In genomic region chr8:44687126-44687525, GRCm38 (mm10) we compare ENCODE assay signal across 27 mouse cellular contexts.
DNase-seq lines count a peak whose midpoint lies in the region; ATAC-seq and TF ChIP-seq lines count a peak whose summit lies in the region.
"Had no signal": no experiment of that assay in that cellular context is flagged by ENCODE, and none has a peak within 500 bp of the region (broad histone marks: within the 10 kb centered on the region; RNA-seq: fewer than 3 reads in every experiment).

No protein-coding gene starts in this region.

- H3K27ac ChIP-seq in liver, adult 2 months (replicated peaks; ENCODE audit: insufficient read depth, low read depth, low read length), result no peak overlapping the region
- H3K27ac ChIP-seq in liver, embryonic 12.5 days, result no peak overlapping the region
- peak overlapping the region; percentile 3; the same call in 1 of the 2 replicates for H3K27ac ChIP-seq in lung, embryonic 15.5 days
- H3K27ac ChIP-seq in testis, adult 2 months (ENCODE audit: control insufficient read depth, insufficient read depth, low read depth, low read length), result no peak overlapping the region
- H3K27ac ChIP-seq: embryonic facial prominence, embryonic 10.5 days; embryonic facial prominence, embryonic 12.5 days; forebrain, embryonic 12.5 days had no signal

- ATAC-seq in liver, embryonic 12.5 days, result no peak
- no peak for ATAC-seq in lung, embryonic 15.5 days (ENCODE audit: borderline replicate concordance, extremely low read depth, low FRiP score, low TSS enrichment)
- ATAC-seq: activated CD4-positive, CD25-positive, alpha-beta regulatory T cell, adult 4 months; CD4-positive, CD25-positive, alpha-beta regulatory T cell, adult 4 months; forebrain, embryonic 14.5 days; forebrain, embryonic 16.5 days; Patski had no signal

- no peak overlapping the region for H3K9ac ChIP-seq in liver, adult 2 months (ENCODE audit: low read depth, low read length)
- no peak overlapping the region for H3K9ac ChIP-seq in liver, embryonic 12.5 days
- no peak overlapping the region for H3K9ac ChIP-seq in lung, embryonic 15.5 days
- H3K9ac ChIP-seq: embryonic facial prominence, embryonic 12.5 days; forebrain, embryonic 12.5 days had no signal

- no peaks in the 10 kb centered on the region for H3K9me3 ChIP-seq in liver, embryonic 12.5 days (replicated peaks)
- H3K9me3 ChIP-seq in lung, embryonic 15.5 days, result no peaks in the 10 kb centered on the region
- H3K9me3 ChIP-seq: embryonic facial prominence, embryonic 10.5 days; embryonic facial prominence, embryonic 12.5 days; forebrain, embryonic 12.5 days had no signal

- H3K4me3 ChIP-seq in liver, adult 2 months (ENCODE audit: insufficient read depth, low read depth, low read length), result no peak overlapping the region
- H3K4me3 ChIP-seq in liver, embryonic 12.5 days, result no peak overlapping the region
- H3K4me3 ChIP-seq in lung, embryonic 15.5 days, result no peak overlapping the region
- H3K4me3 ChIP-seq in testis, adult 2 months (ENCODE audit: control insufficient read depth, low read depth, low read length), result peak overlapping the region; percentile 41
- H3K4me3 ChIP-seq: embryonic facial prominence, embryonic 10.5 days; embryonic facial prominence, embryonic 12.5 days; forebrain, embryonic 12.5 days had no signal

- TF ChIP-seq POLR2A in liver, adult 2 months (IDR thresholded peaks at IDR 0.05; ENCODE audit: extremely low read depth, insufficient read depth, low read length), result no peak
- TF ChIP-seq POLR2A in testis, adult 2 months (IDR thresholded peaks at IDR 0.05; ENCODE audit: control insufficient read depth, low read depth, low read length), result no peak

- no peaks in the 10 kb centered on the region for H3K36me3 ChIP-seq in liver, adult 2 months (ENCODE audit: control insufficient read depth, insufficient read depth, low read length)
- H3K36me3 ChIP-seq in liver, embryonic 12.5 days, result no peaks in the 10 kb centered on the region
- H3K36me3 ChIP-seq in lung, embryonic 15.5 days, result no peaks in the 10 kb centered on the region
- no peaks in the 10 kb centered on the region for H3K36me3 ChIP-seq in testis, adult 2 months (ENCODE audit: control insufficient read depth, insufficient read depth, low read length)
- H3K36me3 ChIP-seq: embryonic facial prominence, embryonic 10.5 days; embryonic facial prominence, embryonic 12.5 days; forebrain, embryonic 12.5 days; G1E had no signal

- no peak overlapping the region for H3K4me2 ChIP-seq in liver, embryonic 12.5 days
- H3K4me2 ChIP-seq in lung, embryonic 15.5 days, result no peak overlapping the region
- H3K4me2 ChIP-seq: embryonic facial prominence, embryonic 12.5 days; forebrain, embryonic 12.5 days had no signal

- WGBS in liver, adult 2 months, result 64% methylated on average over 9 of the region's 9 CpGs
- WGBS in liver, embryonic 12.5 days (ENCODE audit: insufficient replicate concordance), result 71% methylated on average over 9 of the region's 9 CpGs
- 82% methylated on average over 9 of the region's 9 CpGs for WGBS in lung, embryonic 15.5 days

- no peaks in the 10 kb centered on the region for H3K27me3 ChIP-seq in liver, adult 2 months (ENCODE audit: control insufficient read depth, insufficient read depth, low read length)
- H3K27me3 ChIP-seq in liver, embryonic 12.5 days (replicated peaks), result no peaks in the 10 kb centered on the region
- no peaks in the 10 kb centered on the region for H3K27me3 ChIP-seq in lung, embryonic 15.5 days
- no peaks in the 10 kb centered on the region for H3K27me3 ChIP-seq in testis, adult 2 months (ENCODE audit: control insufficient read depth, insufficient read depth, low read length)
- H3K27me3 ChIP-seq: CH12.LX; embryonic facial prominence, embryonic 12.5 days; forebrain, embryonic 12.5 days; Patski had no signal

- TF ChIP-seq CTCF in liver, adult 2 months (IDR thresholded peaks at IDR 0.05; ENCODE audit: low read depth, low read length), result no peak
- TF ChIP-seq CTCF in testis, adult 2 months (IDR thresholded peaks at IDR 0.05; ENCODE audit: control insufficient read depth, insufficient read depth, insufficient replicate concordance, low read depth, low read length), result no peak

- peak; percentile 69 for DNase-seq in liver, adult 2 months (ENCODE audit: extremely low read depth, low read depth, low spot score)
- no peak for DNase-seq in lung, postnatal 10 days
- no peak for DNase-seq in testis, postnatal 10 days (ENCODE audit: low spot score)
- DNase-seq in lung, postnatal 36 days, result peak; percentile 54
- no peak for DNase-seq in embryo, embryonic 11 days
- DNase-seq: adrenal gland, postnatal 10 days; adrenal gland, postnatal 25 days; B cell, adult 2 months; cerebellum, adult 11 months; cerebellum, adult 18-20 months; cerebellum, adult 8-10 months; cerebellum, adult 9-11 months; cerebellum, postnatal 14 days; cerebellum, postnatal 36 days had no signal

- H3K79me2 ChIP-seq in liver, adult 2 months (ENCODE audit: control insufficient read depth, insufficient read depth, low read length), result no peaks in the 10 kb centered on the region

- peaks cover 8% of the 10 kb centered on the region for H3K4me1 ChIP-seq in liver, adult 2 months (ENCODE audit: control insufficient read depth, insufficient read depth, low read length)
- no peaks in the 10 kb centered on the region for H3K4me1 ChIP-seq in liver, embryonic 12.5 days
- H3K4me1 ChIP-seq in lung, embryonic 15.5 days, result peaks cover 9% of the 10 kb centered on the region; the same call in 1 of the 2 replicates
- H3K4me1 ChIP-seq in testis, adult 2 months (ENCODE audit: control insufficient read depth, insufficient read depth, low read length), result peaks cover 5% of the 10 kb centered on the region
- H3K4me1 ChIP-seq: embryonic facial prominence, embryonic 12.5 days; forebrain, embryonic 12.5 days had no signal

Comparison
In these comparisons a context has a peak if more than half of its experiments do, and no peak if none do; other contexts are left out.
1. DNase-seq: peak in liver, adult 2 months (single experiment) and lung, postnatal 36 days (single experiment); none in lung, postnatal 10 days (single experiment), testis, postnatal 10 days (single experiment) and embryo, embryonic 11 days (single experiment).